Mouse (Mus musculus) thymus, adult 2 months (tissue): ENCODE data around the gene Gm5148.

ENCODE experiments used
- CTCF ChIP-seq: fragments of 200-500 bp; IDR thresholded peaks from 2 replicates; pipeline ENCODE4 v1.5.1; 2012; ENCODE audit warnings: mild to moderate bottlenecking, control low read depth, low read length, moderate library complexity, borderline replicate concordance; ENCODE audit not compliant: control insufficient read depth, poor library complexity, insufficient read depth; ENCODE audit errors: extremely low read depth
- POLR2A ChIP-seq: fragments of 200-500 bp; IDR thresholded peaks from 2 replicates; pipeline ENCODE4 v1.6.1; 2012; ENCODE audit warnings: mild to moderate bottlenecking, low read length, control low read depth, moderate library complexity; ENCODE audit not compliant: control insufficient read depth, poor library complexity, insufficient read depth; ENCODE audit errors: extremely low read depth

DNA sequence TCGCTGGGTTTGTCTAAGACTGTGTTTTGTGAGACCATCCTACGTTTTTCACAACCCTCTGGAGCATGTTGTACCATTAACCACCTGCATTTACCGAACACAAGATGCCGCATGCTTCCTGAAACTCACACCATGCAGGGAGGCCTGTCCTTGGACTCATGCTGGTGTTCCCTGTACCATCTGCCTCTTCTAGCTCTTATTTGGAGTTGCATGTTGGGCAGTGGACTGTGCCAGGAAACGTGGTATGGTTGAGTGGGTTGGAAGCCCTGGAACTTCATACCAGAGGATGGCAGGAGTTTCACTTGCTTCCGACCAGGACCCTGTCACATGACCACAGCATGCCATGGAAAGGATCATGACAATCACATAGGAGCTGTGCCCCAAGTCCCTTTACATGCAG, 16.5 kb downstream of the Gm5148 start:
- no peak for TF ChIP-seq CTCF
- TF ChIP-seq POLR2A: no peak
